Mouse (Mus musculus): ENCODE data around the gene Ctxn1. TPM values are rescaled to one million over a fixed set of nuclear protein-coding genes. Genes with fewer than 3 reads are reported as not detected.
A peak's percentile ranks its signal among the peaks of the same experiment; 100 is the strongest.

Ctxn1 gene
- total and polyA plus RNA-seq, 3 experiments, result 0.68 to 3.2 (median 1.3) TPM

DNA sequence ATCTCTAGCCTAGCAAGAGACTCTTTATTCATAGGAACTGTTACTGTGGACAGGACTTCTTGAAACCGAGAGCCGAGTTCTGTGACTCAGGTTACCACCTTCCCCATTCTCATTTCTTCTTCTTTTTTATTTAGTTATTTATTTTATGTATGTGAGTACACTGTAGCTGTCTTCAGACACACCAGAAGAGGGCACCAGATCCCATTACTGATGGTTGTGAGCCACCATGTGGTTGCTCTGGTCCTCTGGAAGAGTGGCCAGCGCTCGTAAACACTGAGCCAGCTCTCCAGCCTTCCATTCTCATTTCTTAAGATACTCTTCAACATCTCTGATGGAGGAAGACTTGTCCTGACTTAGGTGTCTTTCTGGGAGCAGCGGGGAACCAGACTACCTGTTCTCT lies 33.7 kb upstream of the Ctxn1 start:
- no peaks in the 10 kb centered on the region for H3K27me3 ChIP-seq (replicated peaks)
- no peak for DNase-seq (ENCODE audit: extremely low read depth)
- no peak overlapping the region for H3K27ac ChIP-seq (ENCODE audit: insufficient read depth, low read depth)
- H3K36me3 ChIP-seq (replicated peaks in 1 of 2; ENCODE audit: control insufficient read depth in 1 of 2, insufficient read depth in 1 of 2, low read length in 1 of 2), result peaks cover 74 to 98% of the 10 kb centered on the region in 2 experiments
- no peak overlapping the region for H3K4me2 ChIP-seq (ENCODE audit: insufficient read depth, low read depth, poor library complexity, severe bottlenecking)
- H3K9me3 ChIP-seq (replicated peaks; ENCODE audit: low read length), result no peaks in the 10 kb centered on the region
- H3K79me2 ChIP-seq (replicated peaks; ENCODE audit: control insufficient read depth, extremely low read depth, insufficient read depth, poor library complexity, severe bottlenecking), result 0 out of 2 replicates have a peak, but pooled peaks cover 4% of the 10 kb centered on the region
- H3K4me3 ChIP-seq (replicated peaks in 1 of 3; ENCODE audit: low read depth in 2 of 3, low read length in 2 of 3, poor library complexity in 1 of 3), result no peak overlapping the region
- no peak overlapping the region for H3K9ac ChIP-seq (ENCODE audit: insufficient read depth, low read depth)
- in situ Hi-C loops (cut with MboI; ENCODE audit: low pct_ligation_motif_present, low pct_unique_long_range_greater_than_20kb, low sequenced_read_pairs), result no loop called here
- TF ChIP-seq MAFK (IDR thresholded peaks at IDR 0.05; ENCODE audit: insufficient replicate concordance, low read length), result no peak
- peak in 1 of 2 experiments; percentile 35; a peak in 2 of 4 replicates for TF ChIP-seq CTCF (conservative IDR thresholded peaks at IDR 0.05 in 1 of 2, IDR thresholded peaks at IDR 0.05 in 1 of 2; ENCODE audit: low read depth in 2 of 2, low read length in 2 of 2)
- dilution Hi-C loops (cut with MboI; ENCODE audit: extremely low pct_ligation_motif_present, extremely low pct_unique_long_range_greater_than_20kb, low sequenced_read_pairs), result no loop called here
- H3K4me1 ChIP-seq (ENCODE audit: control insufficient read depth in 1 of 2, insufficient read depth in 2 of 2), result no peaks in the 10 kb centered on the region

DNA sequence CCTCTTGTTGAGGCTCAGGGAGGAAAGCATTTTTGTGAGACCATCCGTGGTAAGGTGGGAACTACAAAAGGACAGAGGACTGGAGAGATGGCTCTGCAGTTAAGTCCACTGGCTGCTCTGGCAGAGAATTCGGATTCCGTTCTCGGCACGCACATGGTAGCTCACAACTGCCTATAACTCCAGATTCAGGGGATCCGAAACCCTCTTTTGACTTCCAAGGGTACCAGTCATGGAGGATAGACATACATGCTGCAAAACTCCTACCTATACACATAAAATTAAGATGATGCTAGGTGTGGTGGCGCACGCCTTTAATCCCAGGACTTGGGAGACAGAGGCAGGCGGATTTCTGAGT lies 17.0 kb upstream of the Ctxn1 start:
- dilution Hi-C loops (cut with MboI; ENCODE audit: extremely low pct_ligation_motif_present, extremely low pct_unique_long_range_greater_than_20kb, low sequenced_read_pairs) (no loop called here), in situ Hi-C loops (cut with MboI; ENCODE audit: low pct_ligation_motif_present, low pct_unique_long_range_greater_than_20kb, low sequenced_read_pairs) (no loop called here)
- H3K27me3 ChIP-seq (replicated peaks), result no peaks in the 10 kb centered on the region
- peaks cover 19 to 31% of the 10 kb centered on the region in 2 experiments for H3K36me3 ChIP-seq (replicated peaks in 1 of 2; ENCODE audit: control insufficient read depth in 1 of 2, insufficient read depth in 1 of 2, low read length in 1 of 2)
- no peaks in the 10 kb centered on the region for H3K9me3 ChIP-seq (replicated peaks; ENCODE audit: low read length)
- no peak for DNase-seq (ENCODE audit: extremely low read depth)
- peak overlapping the region; percentile 89 to 99 (median 93) for H3K4me3 ChIP-seq (replicated peaks in 1 of 3; ENCODE audit: low read depth in 2 of 3, low read length in 2 of 3, poor library complexity in 1 of 3)
- TF ChIP-seq TBP (conservative IDR thresholded peaks at IDR 0.05; ENCODE audit: low read depth, low read length) (no peak), POLR2AphosphoS2 (IDR thresholded peaks at IDR 0.05; ENCODE audit: low read depth, low read length) (no peak), RCOR1 (conservative IDR thresholded peaks at IDR 0.05; ENCODE audit: low read depth, low read length) (no peak), SMC3 (IDR thresholded peaks at IDR 0.05; ENCODE audit: low read depth, low read length) (no peak), MYC (IDR thresholded peaks at IDR 0.05; ENCODE audit: low read depth, low read length) (0 out of 2 replicates have a peak, but pooled peaks have one; percentile 6), MEF2A (IDR thresholded peaks at IDR 0.05; ENCODE audit: borderline replicate concordance, low read depth, low read length) (peak; percentile 0; the same call in 1 of the 2 replicates), MAX (IDR thresholded peaks at IDR 0.05; ENCODE audit: low read length) (0 out of 2 replicates have a peak, but pooled peaks have one; percentile 52), JUN (IDR thresholded peaks at IDR 0.05; ENCODE audit: insufficient read depth, low read depth, low read length) (no peak)
- H3K27ac ChIP-seq (ENCODE audit: insufficient read depth, low read depth), result no peak overlapping the region
- H3K79me2 ChIP-seq (replicated peaks; ENCODE audit: control insufficient read depth, extremely low read depth, insufficient read depth, poor library complexity, severe bottlenecking), result peaks cover 25% of the 10 kb centered on the region
- peak overlapping the region; percentile 54 for H3K9ac ChIP-seq (ENCODE audit: insufficient read depth, low read depth)
- H3K4me1 ChIP-seq (ENCODE audit: control insufficient read depth in 1 of 2, insufficient read depth in 2 of 2), result peaks cover 4 to 24% of the 10 kb centered on the region in 2 experiments; a peak in 3 of 4 replicates
- peak overlapping the region; percentile 51; the same call in 1 of the 2 replicates for H3K4me2 ChIP-seq (ENCODE audit: insufficient read depth, low read depth, poor library complexity, severe bottlenecking)

DNA sequence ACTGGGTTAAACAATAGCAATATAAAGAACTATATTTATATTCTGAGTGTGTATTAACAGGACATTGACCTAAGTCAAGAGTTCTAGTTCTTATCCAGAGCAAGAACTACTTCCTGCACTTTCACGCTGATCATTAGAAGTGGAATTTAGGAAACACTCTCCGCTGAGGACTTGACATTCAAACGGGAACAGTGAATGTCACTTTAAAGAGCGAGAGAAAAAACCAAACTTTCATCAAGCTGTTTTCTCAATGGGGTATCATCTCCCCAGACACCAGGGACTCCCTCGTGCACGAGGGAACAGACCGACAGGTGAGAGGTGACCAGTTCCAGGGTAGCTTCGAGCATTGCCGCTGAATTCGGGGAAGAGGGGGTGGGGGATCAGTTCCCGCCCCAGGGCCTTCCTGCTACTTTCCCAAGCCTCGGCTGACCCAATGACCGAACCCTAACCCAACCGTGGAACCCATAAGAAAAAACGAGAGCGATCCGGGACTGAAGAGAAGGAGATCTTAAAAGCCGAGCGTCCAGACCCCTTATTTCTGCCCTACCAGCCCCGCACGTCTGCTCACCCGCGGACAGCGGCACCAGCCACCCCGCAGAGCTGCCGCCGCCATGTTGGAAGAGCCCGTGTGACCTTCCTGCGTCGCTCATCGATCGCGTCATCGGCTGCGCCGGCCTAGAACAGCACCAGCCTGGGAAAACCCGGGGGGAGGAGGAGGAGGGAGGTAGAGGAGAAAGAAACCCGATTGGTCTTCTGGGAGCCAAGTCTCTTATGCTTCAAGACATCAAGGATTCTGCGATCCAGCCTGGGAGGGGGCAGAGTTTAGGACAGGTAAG lies 16.4 kb upstream of the Ctxn1 start, which contains the start of gene Timm44:
Gene Timm44 (minus strand): TSS at position 639 of the 836 bp plus-strand sequence.
- peak within 1 kb of the TSS; percentile 89 to 99 (median 93) for H3K4me3 ChIP-seq (replicated peaks in 1 of 3; ENCODE audit: low read depth in 2 of 3, low read length in 2 of 3, poor library complexity in 1 of 3)
- in situ Hi-C loops (cut with MboI; ENCODE audit: low pct_ligation_motif_present, low pct_unique_long_range_greater_than_20kb, low sequenced_read_pairs) (no loop called here), dilution Hi-C loops (cut with MboI; ENCODE audit: extremely low pct_ligation_motif_present, extremely low pct_unique_long_range_greater_than_20kb, low sequenced_read_pairs) (no loop called here)
- peaks cover 22 to 35% of the 10 kb centered on the region in 2 experiments for H3K36me3 ChIP-seq (replicated peaks in 1 of 2; ENCODE audit: control insufficient read depth in 1 of 2, insufficient read depth in 1 of 2, low read length in 1 of 2)
- no peaks in the 10 kb centered on the region for H3K27me3 ChIP-seq (replicated peaks)
- peak within 1 kb of the TSS; percentile 21 for H3K27ac ChIP-seq (ENCODE audit: insufficient read depth, low read depth)
- H3K79me2 ChIP-seq (replicated peaks; ENCODE audit: control insufficient read depth, extremely low read depth, insufficient read depth, poor library complexity, severe bottlenecking), result peaks cover 25% of the 10 kb centered on the region
- peak; percentile 96 for DNase-seq (ENCODE audit: extremely low read depth)
- no peaks in the 10 kb centered on the region for H3K9me3 ChIP-seq (replicated peaks; ENCODE audit: low read length)
- H3K9ac ChIP-seq (ENCODE audit: insufficient read depth, low read depth), result peak within 1 kb of the TSS; percentile 85
- H3K4me2 ChIP-seq (ENCODE audit: insufficient read depth, low read depth, poor library complexity, severe bottlenecking), result peak within 1 kb of the TSS; percentile 99
- H3K4me1 ChIP-seq (ENCODE audit: control insufficient read depth in 1 of 2, insufficient read depth in 2 of 2), result peaks cover 4 to 24% of the 10 kb centered on the region in 2 experiments; a peak in 3 of 4 replicates
- TF ChIP-seq RCOR1 (conservative IDR thresholded peaks at IDR 0.05; ENCODE audit: low read depth, low read length) (no peak), ZKSCAN1 (IDR thresholded peaks at IDR 0.05; ENCODE audit: borderline replicate concordance, low read depth, low read length) (no peak), IRF4 (IDR thresholded peaks at IDR 0.05; ENCODE audit: low read depth, low read length) (peak; percentile 63), UBTF (IDR thresholded peaks at IDR 0.05; ENCODE audit: low read depth, low read length) (0 out of 2 replicates have a peak, but pooled peaks have one; percentile 54), NELFE (IDR thresholded peaks at IDR 0.05; ENCODE audit: low read depth, low read length) (peak; percentile 79), TBP (conservative IDR thresholded peaks at IDR 0.05; ENCODE audit: low read depth, low read length) (peak; percentile 76), BHLHE40 (IDR thresholded peaks at IDR 0.05; ENCODE audit: low read depth, low read length) (no peak), CTCF (conservative IDR thresholded peaks at IDR 0.05 in 1 of 2, IDR thresholded peaks at IDR 0.05 in 1 of 2; ENCODE audit: low read depth in 2 of 2, low read length in 2 of 2) (no peak), GABPA (IDR thresholded peaks at IDR 0.05; ENCODE audit: insufficient replicate concordance, low read depth, low read length) (peak; percentile 42; the same call in 1 of the 2 replicates), MAZ (IDR thresholded peaks at IDR 0.05; ENCODE audit: low read depth, low read length) (peak; percentile 99), CHD2 (IDR thresholded peaks at IDR 0.05; ENCODE audit: low read length) (peak; percentile 35; the same call in 1 of the 2 replicates), MYC (IDR thresholded peaks at IDR 0.05; ENCODE audit: low read depth, low read length) (no peak; the same call in 1 of the 2 replicates), ETS1 (conservative IDR thresholded peaks at IDR 0.05; ENCODE audit: low read depth, low read length) (peak; percentile 36; the same call in 1 of the 2 replicates), POLR2AphosphoS2 (IDR thresholded peaks at IDR 0.05; ENCODE audit: low read depth, low read length) (peak; percentile 69; the same call in 1 of the 2 replicates), NRF1 (IDR thresholded peaks at IDR 0.05; ENCODE audit: low read depth, low read length) (peak; percentile 69), CHD1 (IDR thresholded peaks at IDR 0.05; ENCODE audit: low read depth, low read length) (no peak), MAFK (IDR thresholded peaks at IDR 0.05; ENCODE audit: insufficient replicate concordance, low read length) (no peak)
